Mouse (Mus musculus) G1E-ER4 (cell line): ENCODE data around the gene Glipr2. TPM values are rescaled to one million over a fixed set of nuclear protein-coding genes. Genes with fewer than 3 reads are reported as not detected.

Experiments used
- GATA1 ChIP-seq: IDR thresholded peaks from one replicate; pipeline ENCODE4 v1.8.0; 2012; ENCODE audit warnings: low read length, inconsistent platforms
- polyA plus RNA-seq: library from polyadenylated mRNA; stranded (reverse); fragments of >175 nt; gene quantifications from 2 replicates; pipeline ENCODE4 v1.2.3, GENCODE M21; 2012

The Glipr2 gene
- polyA plus RNA-seq, 1 experiment, result 34.6 TPM

DNA sequence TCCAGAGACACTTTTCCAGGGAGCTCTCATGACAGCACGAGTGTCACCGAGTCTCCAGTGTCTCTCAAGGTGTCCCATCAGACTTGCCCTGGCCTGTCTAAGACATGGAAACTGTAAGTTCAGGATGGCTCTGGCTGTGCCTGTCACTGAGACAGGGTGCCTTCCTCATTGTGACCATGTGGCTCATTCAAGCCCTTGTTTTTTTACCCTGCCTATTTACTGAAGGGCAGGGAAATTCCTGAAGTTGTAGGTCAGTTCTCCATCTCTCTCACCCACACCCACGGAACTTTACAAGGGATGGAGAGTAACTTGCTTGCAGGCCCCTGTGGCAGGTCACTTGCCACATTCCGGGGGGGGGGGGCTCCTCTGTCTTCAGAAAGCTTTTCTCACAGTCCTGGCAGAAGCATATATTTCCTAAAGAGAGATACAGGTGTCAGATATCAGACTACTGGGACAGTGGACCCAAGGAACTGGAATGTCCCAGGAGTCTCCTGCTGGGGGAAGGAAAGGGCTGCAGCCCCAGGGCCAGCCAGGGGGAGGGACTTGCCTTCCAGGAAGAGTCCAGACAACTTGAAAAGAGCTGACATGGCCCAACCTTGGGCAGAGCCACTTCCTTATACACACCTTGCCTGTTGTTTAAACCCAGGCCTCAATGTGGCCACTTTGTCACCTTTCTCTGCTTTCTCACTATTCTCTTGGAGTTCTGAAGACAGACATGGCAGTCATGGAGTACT lies 7.9 kb downstream of the Glipr2 start:
- no peak for TF ChIP-seq GATA1

DNA sequence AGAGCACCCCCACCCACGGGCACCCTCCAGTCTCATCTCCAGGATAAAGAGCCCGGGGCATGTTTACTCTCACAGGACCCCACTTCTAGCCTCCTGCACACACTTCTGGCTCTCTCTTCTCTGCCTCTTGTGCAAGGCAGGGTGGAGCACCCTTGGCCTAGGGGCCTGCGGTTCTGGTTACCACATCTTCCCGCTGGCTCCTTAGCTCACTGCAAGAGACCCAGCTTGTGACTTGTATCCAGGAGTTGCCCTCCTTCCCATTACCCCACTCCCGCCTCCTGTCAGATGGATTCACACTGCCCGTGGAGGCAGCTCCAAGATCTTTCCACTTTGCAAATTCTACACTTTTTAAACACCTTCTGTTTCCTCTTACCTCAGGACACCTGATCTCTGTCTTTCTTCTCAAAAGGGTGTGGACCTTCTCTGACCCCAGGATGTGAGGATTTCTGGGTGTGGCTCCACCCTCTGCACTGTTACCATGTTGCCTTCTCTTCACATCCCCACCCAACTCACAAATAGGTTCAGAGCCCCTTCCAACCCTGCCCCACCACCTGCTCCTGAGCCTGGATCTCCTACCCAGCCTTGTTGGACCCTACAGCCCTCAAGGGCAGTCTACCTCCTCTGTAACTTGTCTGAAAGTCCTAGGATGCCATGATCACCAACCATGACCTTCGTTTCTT lies 8.8 kb downstream of the Glipr2 start:
- TF ChIP-seq GATA1, result no peak

DNA sequence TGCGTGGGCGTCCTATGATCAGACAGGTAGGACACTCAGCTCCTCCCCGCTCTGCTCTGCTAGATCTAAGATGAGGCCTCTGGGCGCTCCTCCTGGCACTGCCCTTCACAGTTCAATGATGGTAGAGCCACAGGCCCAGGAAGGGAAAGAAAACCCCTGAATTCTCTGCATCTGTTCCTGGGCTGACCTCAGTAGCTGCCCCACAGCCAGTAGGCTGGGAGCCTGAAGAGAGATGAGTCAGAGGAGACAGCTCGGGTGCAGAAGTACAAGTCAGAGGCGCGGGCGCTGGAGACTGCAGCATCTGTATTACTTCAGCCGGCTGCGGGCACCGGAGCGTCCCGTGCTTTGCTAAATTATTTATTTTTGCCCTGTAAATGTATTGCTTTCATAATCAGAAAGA lies 11.4 kb downstream of the Glipr2 start:
- no peak for TF ChIP-seq GATA1

DNA sequence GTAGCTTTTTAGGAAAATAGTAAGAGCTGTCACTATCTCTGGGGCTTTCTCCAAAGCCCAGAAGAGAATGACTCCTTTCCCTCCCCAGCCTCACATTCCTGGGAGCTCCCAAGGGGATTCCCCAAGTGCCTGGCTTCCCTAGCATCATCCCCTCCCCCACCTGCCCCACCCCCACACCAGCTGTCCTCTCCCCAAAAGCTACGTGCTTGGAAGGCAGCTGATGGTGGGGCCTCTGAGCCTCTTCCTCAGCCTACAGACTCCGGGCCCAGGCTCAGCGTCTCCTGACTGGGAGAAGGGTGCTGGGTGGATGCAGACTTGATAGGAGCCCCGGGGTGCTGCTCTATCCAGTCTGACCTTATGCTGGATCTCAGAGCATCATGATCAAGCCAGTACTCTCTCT lies 12.2 kb downstream of the Glipr2 start:
- TF ChIP-seq GATA1, result no peak

DNA sequence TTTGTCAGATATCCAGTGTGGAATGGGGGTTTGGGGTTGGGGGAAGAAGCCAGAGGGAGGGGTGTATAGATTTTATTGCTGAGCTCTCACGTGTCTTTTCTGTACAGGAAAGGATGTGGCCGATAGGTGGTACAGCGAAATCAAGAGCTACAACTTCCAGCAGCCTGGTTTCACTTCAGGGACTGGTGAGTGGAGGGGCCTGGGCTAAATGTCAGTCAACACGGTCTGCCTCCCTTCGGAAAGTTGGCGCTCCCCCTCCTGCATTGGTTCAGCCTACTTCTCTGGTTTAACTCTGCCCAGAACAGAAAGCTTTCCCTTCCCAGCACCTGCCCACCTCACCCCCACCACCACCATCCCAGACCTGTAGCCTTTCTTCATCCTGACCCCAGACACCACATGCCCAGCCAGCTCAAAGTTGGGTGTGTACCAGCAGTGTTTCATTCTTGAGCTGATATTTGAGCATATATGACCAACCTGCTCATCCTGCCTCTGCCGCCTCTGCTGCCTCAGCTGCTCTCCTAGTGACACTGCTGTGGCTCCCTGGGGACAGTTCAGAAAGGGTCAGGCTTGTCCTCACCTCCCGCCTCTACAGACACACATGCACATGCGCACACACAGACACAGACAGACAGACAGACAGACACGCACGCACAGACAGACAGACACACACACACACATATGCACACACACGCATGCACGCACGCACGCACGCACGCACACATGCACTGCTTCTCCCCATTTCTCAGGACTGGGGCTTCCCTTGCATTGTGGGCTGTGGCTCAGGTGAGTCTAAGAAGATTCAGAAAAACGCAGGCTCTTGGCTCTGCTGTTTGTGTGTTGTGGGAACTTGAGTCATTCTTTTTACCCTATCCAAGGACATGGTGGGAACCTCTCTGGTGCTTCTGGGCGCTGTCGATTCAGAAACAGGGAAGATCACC lies 13.5 kb downstream of the Glipr2 start:
- no peak for TF ChIP-seq GATA1

DNA sequence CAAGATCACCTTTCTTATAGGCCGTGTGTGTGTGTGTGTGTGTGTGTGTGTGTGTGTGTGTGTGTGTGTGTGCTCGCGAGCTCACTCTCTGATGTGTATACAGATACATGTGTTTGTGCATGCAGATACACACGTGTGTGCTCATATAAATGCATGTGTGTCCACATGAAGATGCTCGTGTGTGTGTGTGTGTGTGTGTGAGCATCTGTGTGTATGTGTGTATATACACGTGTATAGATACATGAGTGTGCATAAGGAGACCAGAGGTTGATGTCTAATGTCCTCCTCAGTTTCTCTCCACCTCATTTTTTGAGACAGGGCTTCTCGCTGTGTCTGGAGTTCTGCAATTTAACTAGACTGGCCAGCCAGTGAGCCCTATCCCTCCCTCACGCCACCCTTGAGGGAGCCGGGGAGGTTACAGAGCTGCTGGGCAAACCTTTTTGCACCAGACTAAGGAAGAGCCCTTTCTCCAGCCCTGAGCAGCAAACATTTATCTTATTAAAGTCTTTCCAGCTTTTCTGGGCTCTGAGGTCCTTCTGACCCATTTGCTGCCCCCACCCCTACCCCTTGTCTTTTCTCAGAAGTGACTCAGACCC lies 14.4 kb downstream of the Glipr2 start:
- TF ChIP-seq GATA1, result no peak

DNA sequence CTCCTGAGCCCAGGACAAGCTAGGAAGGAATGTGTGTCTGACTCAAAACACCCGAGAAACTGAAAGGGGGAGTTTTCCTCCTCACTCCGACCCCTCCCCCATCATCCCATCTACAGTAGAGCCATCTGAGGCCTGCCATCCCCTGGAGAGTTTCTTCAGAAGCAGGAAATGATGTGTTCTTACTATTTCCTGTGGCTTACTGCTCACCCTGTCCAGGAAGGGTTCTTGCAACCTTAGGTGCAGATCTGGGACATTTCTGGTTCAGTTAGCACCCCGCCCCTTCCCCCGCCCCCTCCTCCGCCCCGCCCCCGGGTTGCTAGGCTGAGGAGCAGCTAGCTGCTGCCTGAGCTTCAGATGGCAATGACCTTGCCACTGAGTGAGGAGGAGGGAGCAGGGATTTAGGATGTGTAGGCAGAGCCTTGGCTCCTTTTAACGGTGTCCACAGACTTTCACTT lies 15.0 kb downstream of the Glipr2 start:
- no peak for TF ChIP-seq GATA1

DNA sequence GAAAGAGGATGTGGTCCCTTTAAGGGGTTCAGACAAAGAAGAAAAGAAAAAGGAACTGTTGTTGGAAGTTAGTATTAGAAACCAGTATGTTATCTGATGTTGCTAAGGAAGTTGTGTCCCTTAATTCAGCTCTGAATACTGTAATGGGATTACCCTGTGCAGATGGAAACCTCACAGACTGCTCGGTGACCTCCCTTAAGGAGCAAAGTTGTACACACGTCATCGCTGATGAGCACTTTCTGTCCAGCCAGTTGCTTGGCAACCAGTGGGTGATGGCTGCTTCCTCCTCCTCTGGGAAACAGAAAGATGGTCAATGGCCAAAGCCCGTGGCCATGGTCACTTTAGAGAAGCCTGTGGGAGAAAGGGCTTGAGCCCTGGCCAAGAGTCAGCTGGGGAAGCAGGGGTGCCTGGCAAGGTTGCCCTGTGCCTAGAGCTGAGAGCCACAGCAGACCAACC lies 16.4 kb downstream of the Glipr2 start:
- no peak for TF ChIP-seq GATA1

DNA sequence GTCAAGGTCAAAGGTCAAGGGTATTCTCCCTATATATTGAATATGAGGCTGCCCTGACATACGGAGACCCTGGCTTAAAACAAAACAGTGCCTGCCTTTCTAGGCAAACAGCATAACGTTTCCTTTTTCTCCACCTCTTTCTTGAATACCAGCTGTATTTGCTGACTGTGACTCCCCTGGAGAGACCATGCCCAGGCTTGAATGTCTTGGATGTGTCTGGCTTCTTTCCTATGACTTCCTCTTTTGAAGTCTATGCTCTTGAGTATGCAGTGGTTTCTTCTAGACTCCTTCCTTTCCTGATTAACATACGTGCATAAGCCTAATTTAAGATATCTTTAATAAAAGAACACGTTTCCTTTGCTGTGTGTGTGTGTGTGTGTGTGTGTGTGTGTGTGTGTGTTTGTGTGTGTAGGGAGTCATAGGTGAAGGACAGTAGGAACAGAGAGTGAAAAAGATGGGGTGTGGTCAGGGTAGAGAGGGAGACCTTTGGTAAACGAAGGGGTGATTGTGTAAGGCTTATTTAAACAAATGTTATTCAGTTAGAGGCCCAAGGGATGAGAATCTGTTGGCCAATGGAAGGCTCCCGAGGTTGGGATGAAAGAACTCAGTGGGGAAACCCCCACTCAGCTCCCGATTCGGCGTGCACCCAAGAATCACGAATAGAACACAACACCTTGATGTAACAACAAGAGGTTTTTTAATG lies 17.9 kb downstream of the Glipr2 start:
- TF ChIP-seq GATA1, result no peak

DNA sequence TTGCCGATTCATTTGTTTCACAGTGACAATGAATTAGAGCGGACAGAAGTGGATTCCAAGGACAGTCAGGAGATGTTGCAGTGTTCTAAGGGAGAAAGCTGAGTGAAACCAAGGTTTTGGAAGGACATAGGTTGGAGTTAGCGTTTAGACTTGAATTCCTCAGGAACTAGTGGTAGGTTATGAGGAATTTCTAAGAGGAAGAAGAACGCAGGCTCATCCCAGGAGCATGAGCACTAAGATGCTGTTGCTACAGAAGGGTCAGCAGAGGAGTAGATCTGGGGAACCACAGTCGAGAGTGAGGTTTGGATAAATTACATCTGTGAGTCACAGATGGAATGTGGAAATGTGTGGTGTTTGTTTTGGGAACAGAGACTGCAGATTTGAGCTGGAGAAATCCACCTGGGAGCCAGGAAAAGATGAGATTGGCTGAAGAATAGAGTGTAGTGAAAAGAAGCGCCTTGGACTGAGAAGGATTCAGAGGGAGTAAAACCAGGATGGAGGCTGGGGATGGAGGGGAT lies 19.1 kb downstream of the Glipr2 start:
- no peak for TF ChIP-seq GATA1

DNA sequence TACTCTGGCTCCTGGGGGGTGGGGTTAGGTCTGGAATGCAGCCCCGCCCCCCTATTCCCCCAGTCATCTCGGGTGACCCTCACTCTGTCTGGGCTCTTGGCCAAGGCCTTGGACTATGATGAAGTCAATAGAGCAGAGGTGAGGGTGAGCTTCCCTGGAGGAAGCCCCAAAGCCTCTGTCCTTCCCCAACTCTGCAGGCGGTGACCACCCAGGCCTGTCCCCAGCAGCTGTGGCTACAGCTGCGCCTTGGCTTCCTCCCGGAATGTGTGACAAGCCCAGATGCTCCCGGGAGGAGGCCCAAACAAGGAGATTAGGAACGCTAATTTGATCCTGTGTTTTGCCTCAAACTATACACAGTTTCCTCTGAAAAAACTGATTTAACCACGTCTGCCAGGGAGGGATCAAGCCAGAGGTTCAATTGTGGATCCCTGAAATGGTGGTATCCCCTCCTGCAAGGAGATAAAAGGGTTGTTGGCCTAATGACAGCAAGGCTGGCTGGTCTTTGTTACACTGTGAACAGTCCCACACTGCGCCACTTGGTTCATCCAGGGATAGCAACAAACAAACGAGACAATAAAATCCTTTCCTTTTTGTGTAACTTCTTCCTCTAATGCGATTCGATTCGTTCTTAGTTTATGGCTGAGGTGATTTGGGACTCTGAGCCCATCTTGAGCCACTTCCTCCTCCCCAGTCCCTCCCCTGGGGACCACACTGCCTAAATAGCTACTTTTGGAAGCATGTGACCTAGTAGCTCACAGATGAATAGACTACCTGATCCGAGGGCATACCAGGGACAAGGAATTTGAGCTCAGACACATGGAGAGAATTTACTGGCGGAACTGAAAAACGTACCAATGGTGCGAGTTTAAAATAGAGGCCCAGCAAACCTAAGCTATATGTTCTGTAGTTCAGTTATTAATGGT lies 21.6 kb downstream of the Glipr2 start:
- no peak for TF ChIP-seq GATA1

DNA sequence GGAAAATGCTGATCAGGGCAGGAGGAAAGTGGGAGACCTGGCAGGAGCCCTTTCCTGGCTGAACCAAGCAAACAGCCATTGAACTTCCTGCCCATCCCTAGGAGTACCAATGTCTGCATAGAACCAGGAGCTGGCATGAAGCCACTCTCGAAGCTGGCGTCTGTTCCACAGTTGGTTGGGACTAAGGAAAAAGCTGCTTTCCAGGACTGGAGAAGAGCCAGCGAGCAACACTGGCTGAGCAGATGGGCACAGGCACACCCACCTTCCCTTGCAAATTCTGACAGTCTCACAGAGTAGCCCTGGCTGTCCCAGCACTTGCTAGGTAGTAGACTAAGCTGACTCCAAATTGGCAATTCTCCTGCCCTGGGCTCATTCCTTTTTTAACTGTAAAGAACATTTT lies 22.5 kb downstream of the Glipr2 start:
- TF ChIP-seq GATA1, result no peak

DNA sequence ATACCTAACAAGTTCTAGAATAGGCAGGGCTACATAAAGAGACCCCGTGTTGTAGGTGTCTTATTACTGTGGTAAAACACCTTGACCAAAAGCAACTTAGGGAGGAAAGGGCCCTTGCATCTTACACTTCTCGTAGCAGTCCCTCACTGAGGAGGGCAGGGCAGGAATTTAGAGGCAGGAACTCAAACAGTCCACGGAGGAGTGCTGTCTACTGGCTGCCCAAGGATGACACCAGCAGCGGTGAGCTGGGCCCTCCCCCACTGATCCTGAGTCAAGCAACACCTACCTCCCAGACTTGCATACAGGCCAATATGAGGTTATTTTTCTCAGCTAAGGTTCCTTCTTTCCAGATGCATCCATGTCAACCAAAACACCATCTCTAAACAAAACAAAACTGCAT lies 23.0 kb downstream of the Glipr2 start:
- TF ChIP-seq GATA1, result no peak

DNA sequence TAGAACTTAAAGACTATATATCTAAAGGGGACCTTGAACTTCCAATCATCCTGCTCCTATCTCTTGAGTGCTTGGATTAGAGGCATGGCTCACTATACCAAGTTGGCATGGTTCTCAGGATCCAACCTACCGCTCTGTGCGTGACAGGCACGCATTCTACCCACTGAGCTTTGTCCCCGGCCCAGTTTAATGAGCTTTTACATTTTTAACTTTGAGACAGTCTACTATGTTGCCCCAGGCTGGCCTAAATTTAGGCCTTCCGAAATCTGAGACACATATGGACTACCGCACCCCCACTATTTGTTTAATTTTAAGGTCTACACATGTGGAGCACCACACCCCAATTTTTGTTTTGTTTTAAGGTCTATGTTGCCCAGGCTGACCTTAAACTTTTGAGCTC lies 23.6 kb downstream of the Glipr2 start:
- no peak for TF ChIP-seq GATA1
